25 mouse cellular contexts compared by ENCODE assay signal in genomic region chr10:75400958-75401357, GRCm38 (mm10). TPM values are rescaled to one million over a fixed set of nuclear protein-coding genes. Genes with fewer than 3 reads are reported as not detected.
DNase-seq lines count a peak whose midpoint lies in the region; ATAC-seq and TF ChIP-seq lines count a peak whose summit lies in the region.
"Had no signal": no experiment of that assay in that cellular context is flagged by ENCODE, and none has a peak within 500 bp of the region (broad histone marks: within the 10 kb centered on the region; RNA-seq: fewer than 3 reads in every experiment).

Gene Upb1, plus strand, starts transcription at chr10:75401115.

- no peaks in the 10 kb centered on the region for H3K4me1 ChIP-seq in intestine, postnatal 0 days (replicated peaks; ENCODE audit: control insufficient read depth, insufficient read depth, low read length)
- peaks cover 3% of the 10 kb centered on the region for H3K4me1 ChIP-seq in intestine, embryonic 15.5 days (replicated peaks)
- no peaks in the 10 kb centered on the region for H3K4me1 ChIP-seq in lung, postnatal 0 days (ENCODE audit: insufficient read depth, low read depth, low read length)
- H3K4me1 ChIP-seq: embryonic facial prominence, embryonic 13.5 days had no signal

- H3K36me3 ChIP-seq in intestine, postnatal 0 days (ENCODE audit: control insufficient read depth, insufficient read depth) = no peaks in the 10 kb centered on the region
- no peaks in the 10 kb centered on the region for H3K36me3 ChIP-seq in intestine, embryonic 15.5 days
- no peaks in the 10 kb centered on the region for H3K36me3 ChIP-seq in lung, postnatal 0 days (ENCODE audit: insufficient read depth, low read length)
- H3K36me3 ChIP-seq: embryonic facial prominence, embryonic 13.5 days; G1E; heart, embryonic 13.5 days; limb, embryonic 10.5 days; midbrain, embryonic 12.5 days; neural tube, embryonic 13.5 days had no signal

- no peak for DNase-seq in adrenal gland, postnatal 10 days
- DNase-seq in adrenal gland, postnatal 36 days = no peak
- DNase-seq in lung, postnatal 0 days (ENCODE audit: low spot score) = no peak
- DNase-seq in lung, postnatal 10 days = no peak
- DNase-seq in right cerebral cortex, postnatal 36 days (ENCODE audit: low spot score in 2 of 2) = no peak
- DNase-seq: cerebellum, adult 9-10 months; heart, postnatal 4 days; kidney, adult 18-20 months; kidney, postnatal 14 days; layer of hippocampus, adult 9-11 months; lung, adult 18-20 months; thymus, adult 2 months had no signal

- no peak within 1 kb of the TSS for H3K4me2 ChIP-seq in intestine, postnatal 0 days (replicated peaks; ENCODE audit: low read depth)
- no peak within 1 kb of the TSS for H3K4me2 ChIP-seq in intestine, embryonic 15.5 days (replicated peaks)
- no peak within 1 kb of the TSS for H3K4me2 ChIP-seq in lung, postnatal 0 days (replicated peaks; ENCODE audit: low read depth, low read length)
- H3K4me2 ChIP-seq: embryonic facial prominence, embryonic 13.5 days; heart, embryonic 13.5 days; midbrain, embryonic 12.5 days; neural tube, embryonic 13.5 days had no signal

- no peak within 1 kb of the TSS for H3K9ac ChIP-seq in intestine, postnatal 0 days (ENCODE audit: low read depth, low read length)
- no peak within 1 kb of the TSS for H3K9ac ChIP-seq in intestine, embryonic 15.5 days
- no peak within 1 kb of the TSS for H3K9ac ChIP-seq in lung, postnatal 0 days (replicated peaks; ENCODE audit: low read depth)
- H3K9ac ChIP-seq: embryonic facial prominence, embryonic 13.5 days; heart, embryonic 13.5 days; midbrain, embryonic 12.5 days; neural tube, embryonic 13.5 days had no signal

- ATAC-seq in intestine, postnatal 0 days = no peak
- ATAC-seq in intestine, embryonic 15.5 days = no peak
- no peak for ATAC-seq in lung, postnatal 0 days
- ATAC-seq in megakaryocyte progenitor cell, adult 5-6 weeks (replicated peaks; ENCODE audit: poor library complexity) = 0 out of 2 replicates have a peak, but pooled peaks have one; percentile 24
- ATAC-seq: CD4-positive, CD25-positive, alpha-beta regulatory T cell, adult 4 months; hindbrain, embryonic 16.5 days had no signal

- no peak for TF ChIP-seq EP300 in lung, postnatal 0 days (IDR thresholded peaks at IDR 0.05)

- no peaks in the 10 kb centered on the region for H3K9me3 ChIP-seq in intestine, postnatal 0 days (ENCODE audit: control insufficient read depth)
- no peaks in the 10 kb centered on the region for H3K9me3 ChIP-seq in intestine, embryonic 15.5 days
- H3K9me3 ChIP-seq in lung, postnatal 0 days (ENCODE audit: low read length) = no peaks in the 10 kb centered on the region
- H3K9me3 ChIP-seq: embryonic facial prominence, embryonic 13.5 days; G1E; heart, embryonic 13.5 days; limb, embryonic 10.5 days; midbrain, embryonic 12.5 days; neural tube, embryonic 13.5 days had no signal

- peak; percentile 56 for TF ChIP-seq CTCF in intestine, postnatal 0 days (IDR thresholded peaks at IDR 0.05; ENCODE audit: low read depth)
- peak; percentile 51 for TF ChIP-seq CTCF in lung, postnatal 0 days (IDR thresholded peaks at IDR 0.05)

- no peaks in the 10 kb centered on the region for H3K27me3 ChIP-seq in intestine, postnatal 0 days (replicated peaks; ENCODE audit: control insufficient read depth, insufficient read depth, low read length)
- H3K27me3 ChIP-seq in intestine, embryonic 15.5 days (replicated peaks) = no peaks in the 10 kb centered on the region
- no peaks in the 10 kb centered on the region for H3K27me3 ChIP-seq in lung, postnatal 0 days (replicated peaks; ENCODE audit: insufficient read depth, low read length)
- H3K27me3 ChIP-seq: embryonic facial prominence, embryonic 13.5 days; heart, embryonic 13.5 days; midbrain, embryonic 12.5 days; neural tube, embryonic 13.5 days had no signal

- no peak within 1 kb of the TSS for H3K4me3 ChIP-seq in intestine, postnatal 0 days (ENCODE audit: low read depth, low read length)
- no peak within 1 kb of the TSS for H3K4me3 ChIP-seq in intestine, embryonic 15.5 days (replicated peaks)
- no peak within 1 kb of the TSS for H3K4me3 ChIP-seq in lung, postnatal 0 days (ENCODE audit: low read depth, low read length)
- H3K4me3 ChIP-seq: embryonic facial prominence, embryonic 13.5 days; heart, embryonic 13.5 days; left cerebral cortex, adult 2 months; limb, embryonic 10.5 days; midbrain, embryonic 12.5 days; neural tube, embryonic 13.5 days had no signal

- H3K27ac ChIP-seq in intestine, postnatal 0 days (ENCODE audit: low read depth, low read length) = no peak within 1 kb of the TSS
- no peak within 1 kb of the TSS for H3K27ac ChIP-seq in intestine, embryonic 15.5 days
- H3K27ac ChIP-seq in lung, postnatal 0 days (ENCODE audit: low read length) = no peak within 1 kb of the TSS
- H3K27ac ChIP-seq: embryonic facial prominence, embryonic 13.5 days; heart, embryonic 13.5 days; left cerebral cortex, adult 2 months; limb, embryonic 10.5 days; macrophage; midbrain, embryonic 12.5 days; neural tube, embryonic 13.5 days had no signal

- WGBS in intestine, postnatal 0 days = 77% methylated on average over 4 of the region's 4 CpGs
- whole genome bisulfite sequencing in intestine, embryonic 15.5 days = 76% methylated on average over 4 of the region's 4 CpGs
- 65% methylated on average over 4 of the region's 4 CpGs for WGBS in lung, postnatal 0 days

RNA-seq across cellular contexts. Expression of gene Upb1, which starts in this region (rescaled TPM):
- 10 to 100 TPM; 22.7 to 57.8 TPM for total RNA-seq in adrenal gland, postnatal 10 days (2021)
- total RNA-seq in adrenal gland, postnatal 36 days (2021) = under 1 TPM; 0.40 to 0.76 TPM
- 0.14 and 0.52 TPM in 2 replicates for polyA plus RNA-seq in intestine, postnatal 0 days (2015; fragmentation: Nextera tagmentation; extraction: Ambion mirVana)
- polyA plus RNA-seq in intestine, embryonic 15.5 days (2015; fragmentation: Nextera tagmentation; extraction: Ambion mirVana) = 0.88 and 1.9 TPM in 2 replicates
- polyA plus RNA-seq in lung, postnatal 0 days (2015; fragmentation: Nextera tagmentation; extraction: Ambion mirVana) = 0.27 and 0.33 TPM in 2 replicates
- total RNA-seq in megakaryocyte progenitor cell, adult 5-6 weeks (2015) = 0.07 and 0.68 TPM in 2 replicates
- 0.24 and 0.33 TPM in 2 replicates for total RNA-seq in megakaryocyte progenitor cell, adult 5-6 weeks (2017)
- polyA plus RNA-seq: G1E; limb, embryonic 10.5 days; neural tube, embryonic 13.5 days had no signal

Comparison
In these comparisons a context has a peak if more than half of its experiments do, and no peak if none do; other contexts are left out.
1. RNA of gene Upb1 (total RNA-seq): 22.7 to 57.8 TPM in adrenal gland, postnatal 10 days; 0.40 to 0.76 TPM in adrenal gland, postnatal 36 days and 0.07 to 0.68 TPM in megakaryocyte progenitor cell, adult 5-6 weeks; every median in the first group is over 10 times any median in the second.
2. Peak in ATAC-seq in megakaryocyte progenitor cell, adult 5-6 weeks; RNA of the gene not detected or under 1 TPM.